Mouse (Mus musculus) midbrain, postnatal 0 days (tissue): ENCODE measurements at regions not wholly inside any gene's neighbourhood (a gene's known extent, or its start where the extent isn't known, plus 50 kb on each side); places are given as distances from the start of the nearest gene placed in this dataset.
A peak's percentile ranks its signal among the peaks of the same experiment; 100 is the strongest.

ENCODE experiments used
- ATAC-seq: fragments of 200-750 bp; cut with Nextera tagmentation; 2 replicates; pipeline ENCODE4 v1.8.0; 2017; ENCODE audit warnings: moderate number of reproducible peaks, mild to moderate bottlenecking, moderate TSS enrichment, moderate library complexity; ENCODE audit not compliant: low FRiP score
- DNase-seq: peaks from one replicate; pipeline ENCODE4 v3.0.0-alpha.2; 2015; ENCODE audit warnings: low spot score
- H3K27ac ChIP-seq: fragments of 300-500 bp; sonication (generic); 2 replicates; pipeline ENCODE4 v1.5.1; 2014; ENCODE audit warnings: low read depth, mild to moderate bottlenecking, low read length, mixed read lengths
- H3K27me3 ChIP-seq: fragments of 300-500 bp; sonication (generic); 2 replicates; pipeline ENCODE4 v1.6.1; 2014; ENCODE audit warnings: low read length, control low read depth, mixed read lengths; ENCODE audit not compliant: insufficient read depth
- H3K36me3 ChIP-seq: fragments of 300-500 bp; sonication (generic); 2 replicates; pipeline ENCODE4 v1.6.1; 2014; ENCODE audit warnings: low read length, control low read depth, mixed read lengths; ENCODE audit not compliant: insufficient read depth
- H3K4me1 ChIP-seq: fragments of 300-500 bp; sonication (generic); 2 replicates; pipeline ENCODE4 v1.6.1; 2014; ENCODE audit warnings: mild to moderate bottlenecking, control low read depth, antibody characterized with exemption, low read length, mixed read lengths; ENCODE audit not compliant: insufficient read depth
- H3K4me2 ChIP-seq: fragments of 300-500 bp; sonication (generic); 2 replicates; pipeline ENCODE4 v1.6.1; 2014; ENCODE audit warnings: low read depth, mild to moderate bottlenecking, low read length, mixed read lengths; ENCODE audit not compliant: poor library complexity, severe bottlenecking
- H3K4me3 ChIP-seq: fragments of 300-500 bp; sonication (generic); 2 replicates; pipeline ENCODE4 v1.5.1; 2014; ENCODE audit warnings: low read depth, mild to moderate bottlenecking, low read length, moderate library complexity
- H3K9ac ChIP-seq: fragments of 300-500 bp; sonication (generic); replicated peaks from 2 replicates; pipeline ENCODE4 v1.6.1; 2014; ENCODE audit warnings: mild to moderate bottlenecking, low read length, moderate library complexity, mixed read lengths; ENCODE audit not compliant: poor library complexity, severe bottlenecking
- H3K9me3 ChIP-seq: fragments of 300-500 bp; sonication (generic); 2 replicates; pipeline ENCODE4 v1.6.1; 2016; ENCODE audit warnings: low read length, control low read depth
- CTCF ChIP-seq: IDR thresholded peaks from 2 replicates; pipeline ENCODE4 v1.5.1; 2016; ENCODE audit warnings: antibody characterized with exemption, mild to moderate bottlenecking
- WGBS: fragments of 180-500 bp; shearing (Covaris S2); extraction: QIAGEN DNeasy Blood & Tissue Kit; methylation state at CpG from one replicate; pipeline ENCODE4 v1.1.7; 2014; 5-methylcytosine and 5-hydroxymethylcytosine counted together

DNA sequence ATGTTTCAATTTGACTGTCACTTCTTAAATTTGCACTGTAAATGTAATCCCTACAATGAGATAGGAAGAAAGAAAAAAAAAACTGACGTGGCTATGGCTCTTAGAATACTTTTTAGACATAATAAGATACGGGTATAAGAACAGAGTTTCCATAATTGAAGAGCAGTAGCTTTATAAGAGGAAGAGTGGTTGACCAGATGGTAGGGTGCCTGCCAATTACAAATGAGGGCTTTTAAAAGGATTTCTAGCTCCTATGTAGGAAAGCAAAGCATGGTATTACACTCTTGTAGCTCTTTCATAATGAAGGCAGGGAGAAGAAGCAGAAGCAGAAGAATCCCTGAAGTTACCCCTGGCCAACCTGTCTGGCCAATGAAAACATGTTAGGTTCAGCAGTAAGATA is 239.7 kb upstream of the Car10 start:
- Histone ChIP-seq H3K27me3 (no peaks in the 10 kb centered on the region), H3K4me3 (no peak overlapping the region), H3K9ac (no peak overlapping the region), H3K4me2 (no peak overlapping the region), H3K36me3 (no peaks in the 10 kb centered on the region), H3K27ac (no peak overlapping the region), H3K9me3 (no peaks in the 10 kb centered on the region), H3K4me1 (no peaks in the 10 kb centered on the region)
- DNase-seq (no peak), ATAC-seq (no peak)
- WGBS, result 72% methylated on average over 2 of the region's 2 CpGs
- TF ChIP-seq CTCF, result no peak

DNA sequence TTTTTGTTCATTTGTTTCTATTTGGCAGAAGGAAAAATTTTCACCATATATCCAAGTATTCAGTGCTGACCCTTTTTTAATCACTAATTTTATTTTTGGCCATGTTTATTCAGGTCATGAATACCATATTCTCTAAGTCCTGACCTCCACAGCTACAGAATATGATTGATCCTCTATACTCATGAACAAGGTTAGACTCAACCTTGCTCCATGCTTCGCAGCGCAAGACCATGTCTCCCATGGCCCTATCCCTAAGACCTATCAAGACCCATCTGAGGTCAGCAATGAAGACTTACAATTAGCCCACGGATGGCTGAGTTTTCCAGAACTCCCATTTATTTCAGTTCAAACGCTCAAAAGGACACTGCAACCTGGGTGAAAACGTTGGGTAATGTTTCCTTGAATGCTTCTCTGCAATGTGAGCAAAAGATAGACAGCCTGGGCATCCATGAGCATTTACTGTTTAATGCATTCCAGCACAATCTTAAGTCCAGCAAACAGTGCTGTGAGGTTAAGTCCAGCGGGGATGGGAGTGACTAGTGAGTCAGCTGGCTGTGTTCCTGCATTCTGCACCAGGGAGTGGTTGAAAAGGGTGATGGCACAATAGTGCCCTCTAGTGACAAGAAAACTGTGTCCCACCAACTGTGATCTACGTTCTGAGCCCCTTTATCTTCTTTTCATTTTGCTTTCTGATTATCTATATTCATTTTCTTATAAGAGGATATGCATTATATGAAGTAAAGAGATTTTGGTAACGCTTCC is 208.0 kb upstream of the Car10 start:
- Histone ChIP-seq H3K9ac (no peak overlapping the region), H3K9me3 (no peaks in the 10 kb centered on the region), H3K27me3 (no peaks in the 10 kb centered on the region), H3K36me3 (no peaks in the 10 kb centered on the region), H3K27ac (no peak overlapping the region), H3K4me1 (no peaks in the 10 kb centered on the region), H3K4me3 (no peak overlapping the region), H3K4me2 (no peak overlapping the region)
- DNase-seq (peak; percentile 67), ATAC-seq (no peak)
- 50% methylated on average over 8 of the region's 8 CpGs for WGBS
- TF ChIP-seq CTCF, result peak; percentile 52

DNA sequence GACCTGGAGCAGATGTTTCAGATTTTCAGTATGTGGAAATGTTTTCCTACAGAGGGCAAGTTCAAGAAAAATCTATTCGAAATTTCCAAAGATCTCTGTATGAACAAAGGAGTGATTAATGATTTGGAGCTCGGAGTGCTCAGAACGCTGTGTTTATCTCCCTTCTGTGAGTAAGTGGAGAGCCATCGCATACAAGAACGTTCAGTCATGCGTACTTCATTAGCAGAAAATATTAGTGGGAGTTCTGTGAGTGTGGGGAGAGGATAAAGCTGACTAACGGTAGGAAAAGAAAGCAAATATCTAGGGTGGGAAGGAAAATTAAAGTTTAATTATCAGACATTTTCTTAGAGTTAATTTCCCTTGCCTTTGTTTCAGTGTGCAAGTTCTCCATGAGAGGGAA is 198.5 kb upstream of the Car10 start:
- peak; percentile 10 for DNase-seq

More for the DNA sequence above, 198.5 kb upstream of the Car10 start:
- TF ChIP-seq CTCF, result no peak
- no peak overlapping the region for H3K27ac ChIP-seq
- H3K27me3 ChIP-seq, result no peaks in the 10 kb centered on the region
- H3K36me3 ChIP-seq, result no peaks in the 10 kb centered on the region
- WGBS, result 65% methylated on average over 7 of the region's 7 CpGs
- H3K9ac ChIP-seq, result no peak overlapping the region
- no peak overlapping the region for H3K4me3 ChIP-seq
- H3K4me1 ChIP-seq, result no peaks in the 10 kb centered on the region
- no peaks in the 10 kb centered on the region for H3K9me3 ChIP-seq
- H3K4me2 ChIP-seq, result no peak overlapping the region
- ATAC-seq, result no peak
